Mouse (Mus musculus) MEL (cell line): Measurements from ENCODE around the gene Lrrc46. TPM values are rescaled to one million over a fixed set of nuclear protein-coding genes. Genes with fewer than 3 reads are reported as not detected.

ENCODE experiments used
- DNase-seq: peaks from one replicate; pipeline ENCODE4 v3.0.0; 2011; ENCODE audit warnings: low read depth, low spot score
- H3K27ac ChIP-seq: 2 replicates; pipeline ENCODE4 v1.5.1; 2012; ENCODE audit warnings: low read depth, mild to moderate bottlenecking, control low read depth, low read length, moderate library complexity; ENCODE audit not compliant: control insufficient read depth
- H3K27me3 ChIP-seq, 2 experiments: fragments of 150-350 bp in 1 of 2; sonication (generic) in 1 of 2; 2 replicates each; pipeline ENCODE4 v1.6.1; 2012; ENCODE audit warnings: low read length in 2 of 2, mild to moderate bottlenecking in 2 of 2, improper control_type of control experiment in 1 of 2, moderate library complexity in 1 of 2; ENCODE audit not compliant: insufficient read depth in 2 of 2, control insufficient read depth in 1 of 2
- H3K36me3 ChIP-seq, 2 experiments: 2 replicates each; pipeline ENCODE4 v1.6.1; 2012 to 2014; ENCODE audit warnings: low read length in 2 of 2, improper control_type of control experiment in 1 of 2, inconsistent platforms in 1 of 2, mild to moderate bottlenecking in 1 of 2; ENCODE audit not compliant: insufficient read depth in 2 of 2, control insufficient read depth in 1 of 2
- H3K4me1 ChIP-seq, 2 experiments: fragments of 150-350 bp in 1 of 2; sonication (generic) in 1 of 2; 2 replicates each; pipeline ENCODE4 v1.6.1; 2012; ENCODE audit warnings: low read length in 2 of 2, improper control_type of control experiment in 1 of 2, mild to moderate bottlenecking in 1 of 2; ENCODE audit not compliant: insufficient read depth in 2 of 2, control insufficient read depth in 1 of 2
- H3K4me3 ChIP-seq, 2 experiments: fragments of 150-350 bp in 1 of 2; sonication (generic) in 1 of 2; 2 replicates each; pipeline ENCODE4 v1.5.1; 2012; ENCODE audit warnings: low read depth in 2 of 2, low read length in 2 of 2, mild to moderate bottlenecking in 2 of 2, moderate library complexity in 2 of 2, control low read depth in 1 of 2, improper control_type of control experiment in 1 of 2; ENCODE audit not compliant: control insufficient read depth in 1 of 2, insufficient read depth in 1 of 2
- H3K79me2 ChIP-seq: 2 replicates; pipeline ENCODE4 v1.6.1; 2012; ENCODE audit warnings: mild to moderate bottlenecking, low read length, moderate library complexity; ENCODE audit not compliant: control insufficient read depth, poor library complexity, insufficient read depth
- H3K9ac ChIP-seq: 2 replicates; pipeline ENCODE4 v1.6.1; 2012; ENCODE audit warnings: low read depth, mild to moderate bottlenecking, control low read depth, low read length, moderate library complexity; ENCODE audit not compliant: control insufficient read depth, poor library complexity, severe bottlenecking
- H3K9me3 ChIP-seq: fragments of 150-350 bp; sonication (generic); replicated peaks from 2 replicates; pipeline ENCODE4 v1.6.1; 2012; ENCODE audit warnings: mild to moderate bottlenecking, low read length, improper control_type of control experiment, moderate library complexity; ENCODE audit not compliant: insufficient read depth
- BHLHE40 ChIP-seq: IDR thresholded peaks from 2 replicates; pipeline ENCODE4 v1.6.1; 2012; ENCODE audit warnings: low read depth, mild to moderate bottlenecking, inconsistent platforms, low read length, improper control_type of control experiment, borderline replicate concordance
- CHD1 ChIP-seq: IDR thresholded peaks from 2 replicates; pipeline ENCODE4 v1.6.1; 2012; ENCODE audit warnings: low read depth, mild to moderate bottlenecking, inconsistent platforms, low read length, improper control_type of control experiment
- JUND ChIP-seq: IDR thresholded peaks from 2 replicates; pipeline ENCODE4 v1.6.1; 2011; ENCODE audit warnings: low read depth, mild to moderate bottlenecking, improper control_type of control experiment, low read length
- KAT2A ChIP-seq: conservative IDR thresholded peaks from 2 replicates; pipeline ENCODE4 v1.6.1; 2012; ENCODE audit warnings: low read depth, low read length, improper control_type of control experiment, inconsistent platforms
- MAZ ChIP-seq: IDR thresholded peaks from 2 replicates; pipeline ENCODE4 v1.6.1; 2012; ENCODE audit warnings: low read depth, mild to moderate bottlenecking, inconsistent platforms, low read length, improper control_type of control experiment
- MYB ChIP-seq: IDR thresholded peaks from 2 replicates; pipeline ENCODE4 v1.6.1; 2011; ENCODE audit warnings: mild to moderate bottlenecking, low read depth, low read length, improper control_type of control experiment
- MYC ChIP-seq: IDR thresholded peaks from 2 replicates; pipeline ENCODE4 v1.6.1; 2011; ENCODE audit warnings: low read depth, mild to moderate bottlenecking, low read length, improper control_type of control experiment, moderate library complexity
- POLR2AphosphoS5 ChIP-seq: IDR thresholded peaks from 2 replicates; pipeline ENCODE4 v1.6.1; 2012; ENCODE audit warnings: low read depth, borderline replicate concordance, mild to moderate bottlenecking, inconsistent platforms, low read length, moderate library complexity, mixed read lengths
- RCOR1 ChIP-seq: IDR thresholded peaks from 2 replicates; pipeline ENCODE4 v1.6.1; 2012; ENCODE audit warnings: low read depth, mild to moderate bottlenecking, inconsistent platforms, low read length, improper control_type of control experiment
- UBTF ChIP-seq: IDR thresholded peaks from 2 replicates; pipeline ENCODE4 v1.6.1; 2012; ENCODE audit warnings: low read depth, mild to moderate bottlenecking, inconsistent platforms, low read length, improper control_type of control experiment, moderate library complexity, borderline replicate concordance; ENCODE audit not compliant: insufficient read depth
- ZMIZ1 ChIP-seq: IDR thresholded peaks from 2 replicates; pipeline ENCODE4 v1.6.1; 2012; ENCODE audit warnings: low read depth, mild to moderate bottlenecking, inconsistent platforms, low read length, improper control_type of control experiment, moderate library complexity
- ZNF384 ChIP-seq: IDR thresholded peaks from 2 replicates; pipeline ENCODE4 v1.6.1; 2012; ENCODE audit warnings: low read depth, mild to moderate bottlenecking, inconsistent platforms, low read length, improper control_type of control experiment
- polyA plus RNA-seq, 2 experiments: library from polyadenylated mRNA; stranded (reverse) in 1 of 2; unstranded in 1 of 2; fragments of >175 nt in 1 of 2; fragments of >200 nt in 1 of 2; gene quantifications; 2 replicates each; pipeline versions ENCODE4 v1.2.1 to v1.2.4; 2012; ENCODE audit warnings: low replicate concordance in 2 of 2, low read depth in 1 of 2; ENCODE audit not compliant: insufficient read length in 2 of 2, insufficient read depth in 1 of 2, missing spikeins in 1 of 2
- total RNA-seq: library from RNA; depleted of rRNA; stranded (reverse); fragments of 300-350 nt; gene quantifications from 2 replicates; pipeline ENCODE4 v1.2.3, GENCODE M21; 2012; rRNA removed

Lrrc46 gene
- total and polyA plus RNA-seq, 3 experiments: 0.19 to 0.75 TPM; not detected in 1

GRCm38 (mm10) chr11:96986463-96986862, 54.7 kb downstream of the Lrrc46 start:
- TF ChIP-seq ZNF384 (no peak), KAT2A (no peak), MAZ (no peak), JUND (no peak)
- no peaks in the 10 kb centered on the region for H3K9me3 ChIP-seq
- DNase-seq: no peak
- H3K27me3 ChIP-seq: peaks cover 0 to 4% of the 10 kb centered on the region in 2 experiments; a peak in 2 of 4 replicates
- H3K27ac ChIP-seq: no peak overlapping the region
- H3K4me1 ChIP-seq: no peaks in the 10 kb centered on the region
- H3K36me3 ChIP-seq: no peaks in the 10 kb centered on the region
- no peak overlapping the region for H3K9ac ChIP-seq
- H3K79me2 ChIP-seq: no peaks in the 10 kb centered on the region
- no peak overlapping the region for H3K4me3 ChIP-seq

GRCm38 (mm10) chr11:96984903-96985302, 56.3 kb downstream of the Lrrc46 start:
- TF ChIP-seq MYB (no peak), POLR2AphosphoS5 (no peak), RCOR1 (no peak), ZMIZ1 (no peak), UBTF (no peak), CHD1 (no peak), MYC (no peak), BHLHE40 (no peak)
- H3K4me3 ChIP-seq: no peak overlapping the region
- peaks cover 0 to 4% of the 10 kb centered on the region in 2 experiments; a peak in 2 of 4 replicates for H3K27me3 ChIP-seq
- DNase-seq: no peak
- no peaks in the 10 kb centered on the region for H3K4me1 ChIP-seq
- no peaks in the 10 kb centered on the region for H3K36me3 ChIP-seq
- H3K79me2 ChIP-seq: no peaks in the 10 kb centered on the region
- H3K9me3 ChIP-seq: no peaks in the 10 kb centered on the region
- H3K27ac ChIP-seq: no peak overlapping the region
- H3K9ac ChIP-seq: no peak overlapping the region

Other genes starting within 250 kb of the Lrrc46 start
- gene Nfe2l1, start 211.4 kb downstream of the Lrrc46 start, total RNA-seq: 44.8 and 47.0 TPM in 2 replicates
- gene Nfe2l1, start 211.4 kb downstream of the Lrrc46 start, polyA plus RNA-seq: 10 to 100 TPM; 37.5 to 66.5 TPM
- 0.95 and 2.1 TPM in 2 replicates for gene Copz2, start 191.5 kb downstream of the Lrrc46 start, total RNA-seq
- gene Copz2, start 191.5 kb downstream of the Lrrc46 start, polyA plus RNA-seq: 1 to 10 TPM in 1 of 2 experiments, not detected in 1; 6.3 TPM
- gene Cdk5rap3, start 124.9 kb downstream of the Lrrc46 start, total RNA-seq: 45.2 and 48.9 TPM in 2 replicates
- gene Cdk5rap3, start 124.9 kb downstream of the Lrrc46 start, polyA plus RNA-seq: 10 to 100 TPM in 1 of 2 experiments, not detected in 1; 55.4 TPM
- 0.08 TPM in 1 of 2 replicates, not detected in the other for gene Prr15l, start 113.3 kb downstream of the Lrrc46 start, total RNA-seq
- under 1 TPM in 1 of 2 experiments, not detected in 1; 0.19 TPM for gene Prr15l, start 113.3 kb downstream of the Lrrc46 start, polyA plus RNA-seq
- gene Pnpo, start 97.4 kb downstream of the Lrrc46 start, total RNA-seq: 41.7 and 55.7 TPM in 2 replicates
- 10 to 100 TPM in 1 of 2 experiments, not detected in 1; 38.8 TPM for gene Pnpo, start 97.4 kb downstream of the Lrrc46 start, polyA plus RNA-seq
- 1.4 and 2.2 TPM in 2 replicates for gene Sp2, start 58.4 kb downstream of the Lrrc46 start, total RNA-seq
- 10 to 100 TPM in 1 of 2 experiments, not detected in 1; 20.3 TPM for gene Sp2, start 58.4 kb downstream of the Lrrc46 start, polyA plus RNA-seq
- gene Sp6, start 28.0 kb downstream of the Lrrc46 start, total RNA-seq: 0.03 TPM in 1 of 2 replicates, not detected in the other
- gene Sp6, start 28.0 kb downstream of the Lrrc46 start, polyA plus RNA-seq: under 1 TPM in 1 of 2 experiments, not detected in 1; 0.04 TPM
- 19.8 and 26.7 TPM in 2 replicates for gene Scrn2, start 11.5 kb downstream of the Lrrc46 start, total RNA-seq
- gene Scrn2, start 11.5 kb downstream of the Lrrc46 start, polyA plus RNA-seq: 10 to 100 TPM in 1 of 2 experiments, not detected in 1; 14.8 TPM
- gene Mrpl10, start 153 bp upstream of the Lrrc46 start, total RNA-seq: 79.3 and 89.7 TPM in 2 replicates
- gene Mrpl10, start 153 bp upstream of the Lrrc46 start, polyA plus RNA-seq: 100 to 1,000 TPM in 1 of 2 experiments, not detected in 1; 106 TPM
- gene Osbpl7, start 9.2 kb upstream of the Lrrc46 start, total RNA-seq: 8.3 and 11.5 TPM in 2 replicates
- gene Osbpl7, start 9.2 kb upstream of the Lrrc46 start, polyA plus RNA-seq: 10 to 100 TPM in 1 of 2 experiments, not detected in 1; 18.9 TPM
- gene Tbx21, start 73.9 kb upstream of the Lrrc46 start, total RNA-seq: not detected in 2 replicates
- not detected for gene Tbx21, start 73.9 kb upstream of the Lrrc46 start, polyA plus RNA-seq
- 10.3 and 11.7 TPM in 2 replicates for gene Tbkbp1, start 110.1 kb upstream of the Lrrc46 start, total RNA-seq
- 10 to 100 TPM in 1 of 2 experiments, not detected in 1; 33.5 TPM for gene Tbkbp1, start 110.1 kb upstream of the Lrrc46 start, polyA plus RNA-seq
- 260 and 275 TPM in 2 replicates for gene Kpnb1, start 146.5 kb upstream of the Lrrc46 start, total RNA-seq
- 100 to 1,000 TPM; 237 to 463 TPM for gene Kpnb1, start 146.5 kb upstream of the Lrrc46 start, polyA plus RNA-seq
- gene Npepps, start 239.2 kb upstream of the Lrrc46 start, total RNA-seq: 20.5 and 28.1 TPM in 2 replicates
- gene Npepps, start 239.2 kb upstream of the Lrrc46 start, polyA plus RNA-seq: 10 to 100 TPM in 1 of 2 experiments, not detected in 1; 41.6 TPM